Mouse (Mus musculus) embryonic facial prominence, embryonic 13.5 days (tissue): ENCODE results near the gene Kcnq1. TPM values are rescaled to one million over a fixed set of nuclear protein-coding genes. Genes with fewer than 3 reads are reported as not detected.

Experiments used
- ATAC-seq: fragments of 200-750 bp; cut with Nextera tagmentation; 2 replicates; pipeline ENCODE4 v1.8.0; 2017; ENCODE audit warnings: low read depth; ENCODE audit not compliant: insufficient number of reproducible peaks, insufficient read depth, low FRiP score, low TSS enrichment
- H3K27ac ChIP-seq: fragments of 300-500 bp; sonication (generic); 2 replicates; pipeline ENCODE4 v1.5.1; 2015; ENCODE audit warnings: moderate library complexity, mild to moderate bottlenecking, inconsistent platforms
- H3K27me3 ChIP-seq: fragments of 300-500 bp; sonication (generic); 2 replicates; pipeline ENCODE4 v1.6.1; 2015; ENCODE audit warnings: mild to moderate bottlenecking, inconsistent platforms
- H3K36me3 ChIP-seq: fragments of 300-500 bp; sonication (generic); 2 replicates; pipeline ENCODE4 v1.6.1; 2015; ENCODE audit warnings: mild to moderate bottlenecking, inconsistent platforms
- H3K4me1 ChIP-seq: fragments of 300-500 bp; sonication (generic); 2 replicates; pipeline ENCODE4 v1.6.1; 2015; ENCODE audit warnings: inconsistent platforms
- H3K4me2 ChIP-seq: fragments of 300-500 bp; sonication (generic); 2 replicates; pipeline ENCODE4 v1.6.1; 2015; ENCODE audit warnings: moderate library complexity, mild to moderate bottlenecking, inconsistent platforms
- H3K4me3 ChIP-seq: fragments of 300-500 bp; sonication (generic); 2 replicates; pipeline ENCODE4 v1.5.1; 2015; ENCODE audit warnings: mild to moderate bottlenecking, inconsistent platforms
- H3K9ac ChIP-seq: fragments of 300-500 bp; sonication (generic); 2 replicates; pipeline ENCODE4 v1.6.1; 2015; ENCODE audit warnings: mild to moderate bottlenecking, inconsistent platforms
- H3K9me3 ChIP-seq: fragments of 300-500 bp; sonication (generic); 2 replicates; pipeline ENCODE4 v1.6.1; 2016; ENCODE audit warnings: inconsistent platforms
- WGBS: fragments of 180-500 bp; shearing (Covaris S2); methylation state at CpG from one replicate; pipeline ENCODE4 v1.1.7; 2015; ENCODE audit warnings: mixed read lengths; 5-methylcytosine and 5-hydroxymethylcytosine counted together
- polyA plus RNA-seq: library from polyadenylated mRNA; unstranded; fragments of >200 nt; fragmentation: Nextera tagmentation; extraction: Ambion mirVana; gene quantifications from 2 replicates; pipeline ENCODE4 v1.2.1, GENCODE M21; 2015

The Kcnq1 gene
- polyA plus RNA-seq, 1 experiment from 2014 or later, result 0.84 TPM

DNA sequence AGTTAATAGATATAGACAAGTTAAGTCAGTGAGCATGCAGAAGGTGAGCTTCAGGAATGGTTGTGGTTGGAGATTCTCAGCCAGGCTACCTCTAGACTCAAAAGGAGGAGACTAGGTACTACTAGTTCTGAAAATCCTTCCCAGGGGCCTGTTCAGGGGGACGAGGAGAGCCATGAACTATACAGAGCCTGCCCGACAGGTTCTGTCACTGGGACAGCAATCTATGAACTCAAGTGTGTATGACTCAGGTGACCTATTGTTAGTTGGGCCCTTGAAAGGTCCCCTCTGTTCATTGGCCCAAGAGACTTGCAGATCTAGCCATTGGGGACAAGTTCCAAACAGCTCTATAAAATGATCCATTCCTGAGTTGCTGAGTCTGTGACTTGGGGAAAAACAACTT, 82.4 kb downstream of the Kcnq1 start:
- Histone ChIP-seq H3K9ac (no peak overlapping the region), H3K4me3 (no peak overlapping the region), H3K9me3 (no peaks in the 10 kb centered on the region), H3K4me1 (no peaks in the 10 kb centered on the region; the same call in 1 of the 2 replicates), H3K27ac (no peak overlapping the region), H3K4me2 (no peak overlapping the region), H3K36me3 (no peaks in the 10 kb centered on the region), H3K27me3 (no peaks in the 10 kb centered on the region)
- WGBS, result 68% methylated on average over 2 of the region's 2 CpGs
- no peak for ATAC-seq

DNA sequence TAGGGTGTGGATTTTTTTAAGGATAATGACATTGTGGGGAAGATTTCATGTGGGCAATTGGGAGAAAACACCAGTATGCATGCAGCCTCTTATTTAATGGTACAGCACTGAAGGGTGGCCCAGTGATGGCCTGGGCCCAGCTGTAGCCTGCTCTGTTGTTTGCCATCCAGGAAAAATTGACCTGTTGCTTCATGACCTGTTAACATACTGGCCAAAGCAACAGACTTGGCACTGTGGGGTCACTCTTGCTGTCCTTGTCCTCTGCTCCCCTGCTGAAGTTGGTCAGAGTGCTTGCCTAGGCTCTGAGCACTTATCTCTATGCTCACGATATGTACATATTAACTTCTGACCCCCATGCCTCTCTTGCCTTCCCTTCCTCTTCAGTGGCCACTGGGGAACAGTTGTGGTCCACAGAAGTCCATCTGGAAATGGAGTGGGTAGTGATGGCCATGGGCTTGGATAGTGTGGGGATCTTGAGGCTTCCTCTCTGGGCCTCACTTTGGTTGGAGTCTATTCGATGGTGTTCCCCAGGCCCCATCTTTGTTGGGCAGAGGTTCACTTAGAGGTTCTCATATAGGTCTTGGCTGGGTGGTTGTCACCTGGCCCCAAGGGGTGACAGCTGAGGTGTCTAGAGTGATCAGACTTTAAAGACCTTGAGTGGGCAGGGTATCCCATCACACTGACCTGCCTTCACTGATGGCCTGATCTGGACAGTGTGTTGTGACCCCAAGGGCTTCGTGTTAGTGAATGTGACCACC, 84.0 kb downstream of the Kcnq1 start:
- Histone ChIP-seq H3K9me3 (no peaks in the 10 kb centered on the region), H3K4me3 (no peak overlapping the region), H3K9ac (no peak overlapping the region), H3K4me1 (no peaks in the 10 kb centered on the region; the same call in 1 of the 2 replicates), H3K4me2 (no peak overlapping the region), H3K27me3 (no peaks in the 10 kb centered on the region), H3K36me3 (no peaks in the 10 kb centered on the region), H3K27ac (no peak overlapping the region)
- 88% methylated on average over 3 of the region's 3 CpGs for WGBS
- ATAC-seq, result no peak

DNA sequence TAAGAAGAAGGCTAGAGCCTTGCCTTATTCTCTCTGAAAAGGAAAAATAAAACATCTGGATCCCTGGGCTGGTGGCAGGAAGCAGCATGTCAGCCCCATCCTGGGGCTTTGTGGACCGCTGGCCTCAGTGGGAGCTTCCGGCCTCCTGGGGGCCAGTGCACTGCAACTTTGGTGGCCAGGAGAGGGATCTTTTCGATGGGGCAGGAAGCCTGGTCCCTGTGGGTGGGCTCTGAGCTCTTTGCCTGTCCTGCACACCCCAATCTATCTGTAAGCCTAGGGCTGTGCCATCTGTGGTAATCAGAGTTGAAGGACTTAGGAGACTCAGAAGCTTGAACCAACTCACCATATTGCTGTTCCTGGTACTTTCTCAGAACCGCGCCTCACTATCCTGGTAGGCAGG, 84.7 kb downstream of the Kcnq1 start:
- WGBS, result 75% methylated on average over 5 of the region's 5 CpGs
- no peak for ATAC-seq

DNA sequence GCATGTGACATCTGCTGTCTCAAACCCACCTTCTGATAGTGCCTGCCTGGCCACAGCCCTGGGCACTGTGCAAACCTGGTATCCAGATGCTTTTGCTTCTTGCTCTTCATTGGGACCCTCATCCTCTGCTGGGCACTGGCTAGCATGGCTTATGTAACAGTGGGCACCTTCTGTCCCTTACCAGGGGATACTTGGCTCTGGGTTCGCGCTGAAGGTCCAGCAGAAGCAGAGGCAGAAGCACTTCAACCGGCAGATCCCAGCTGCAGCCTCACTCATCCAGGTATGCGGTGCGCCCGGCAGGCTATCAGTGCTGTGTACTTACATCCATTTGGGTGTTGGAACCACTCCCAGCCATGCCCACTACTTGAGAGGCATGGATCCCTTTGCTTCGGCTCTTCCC, 86.2 kb downstream of the Kcnq1 start:
- Histone ChIP-seq H3K4me2 (no peak overlapping the region), H3K36me3 (no peaks in the 10 kb centered on the region)

More for the DNA sequence above, 84.7 kb downstream of the Kcnq1 start:
- Histone ChIP-seq H3K9ac (no peak overlapping the region), H3K27ac (no peak overlapping the region), H3K4me3 (no peak overlapping the region), H3K4me2 (no peak overlapping the region), H3K4me1 (no peaks in the 10 kb centered on the region; the same call in 1 of the 2 replicates), H3K36me3 (no peaks in the 10 kb centered on the region), H3K9me3 (no peaks in the 10 kb centered on the region), H3K27me3 (no peaks in the 10 kb centered on the region)

DNA sequence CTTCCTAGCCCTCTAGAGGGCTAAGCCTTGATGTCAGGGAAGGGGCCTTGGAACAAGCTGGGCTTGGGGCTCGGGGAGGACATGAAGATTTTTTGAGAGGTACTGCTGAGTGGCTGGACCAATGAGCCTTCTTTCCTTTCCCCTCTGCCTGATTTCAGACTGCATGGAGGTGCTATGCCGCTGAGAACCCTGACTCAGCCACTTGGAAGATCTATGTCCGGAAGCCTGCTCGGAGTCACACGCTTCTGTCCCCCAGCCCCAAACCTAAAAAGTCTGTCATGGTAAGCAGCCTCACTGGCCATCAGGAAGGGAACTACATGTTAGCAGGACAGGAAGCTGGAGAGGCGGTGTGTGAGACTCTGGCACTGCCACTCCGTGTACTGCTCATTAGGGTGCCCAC, 87.9 kb downstream of the Kcnq1 start:
- WGBS, result 87% methylated on average over 7 of the region's 7 CpGs

More for the DNA sequence above, 86.2 kb downstream of the Kcnq1 start:
- WGBS, result 90% methylated on average over 7 of the region's 7 CpGs
- no peak overlapping the region for H3K9ac ChIP-seq
- no peaks in the 10 kb centered on the region for H3K4me1 ChIP-seq
- H3K4me3 ChIP-seq, result no peak overlapping the region
- H3K9me3 ChIP-seq, result no peaks in the 10 kb centered on the region
- H3K27me3 ChIP-seq, result no peaks in the 10 kb centered on the region
- H3K27ac ChIP-seq, result no peak overlapping the region
- ATAC-seq, result no peak

DNA sequence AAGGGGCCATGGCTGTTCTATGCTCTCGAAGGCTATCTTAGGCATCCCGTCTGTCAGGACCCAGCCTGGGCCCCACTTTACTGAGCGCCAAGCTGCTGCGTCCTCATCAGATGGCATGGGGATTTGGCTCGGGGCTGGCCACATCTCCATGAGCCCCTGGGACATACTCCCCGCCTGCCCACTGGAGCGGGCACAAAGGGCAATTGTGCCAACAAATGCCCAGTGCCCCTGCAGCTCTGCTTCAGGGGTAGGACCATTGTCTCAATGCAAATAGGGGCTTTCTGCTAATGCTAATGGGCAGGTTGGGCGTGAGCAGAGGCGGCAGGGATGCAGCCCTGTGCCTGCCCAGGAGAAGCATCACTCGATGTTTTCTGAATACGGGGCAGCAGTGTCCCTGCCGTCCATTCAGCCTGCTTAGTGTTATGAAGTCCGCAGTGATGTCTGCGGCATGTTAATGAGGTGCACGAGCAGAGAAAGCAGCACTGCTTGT, 91.8 kb downstream of the Kcnq1 start:
- H3K4me3 ChIP-seq, result no peak overlapping the region
- no peaks in the 10 kb centered on the region for H3K9me3 ChIP-seq
- no peak overlapping the region for H3K4me2 ChIP-seq
- WGBS, result 59% methylated on average over 15 of the region's 15 CpGs
- H3K4me1 ChIP-seq, result 0 out of 2 replicates have a peak, but pooled peaks cover 5% of the 10 kb centered on the region
- no peak for ATAC-seq
- H3K9ac ChIP-seq, result no peak overlapping the region
- no peaks in the 10 kb centered on the region for H3K36me3 ChIP-seq
- no peak overlapping the region for H3K27ac ChIP-seq
- peaks cover 8% of the 10 kb centered on the region for H3K27me3 ChIP-seq

More for the DNA sequence above, 87.9 kb downstream of the Kcnq1 start:
- H3K9me3 ChIP-seq, result no peaks in the 10 kb centered on the region
- H3K9ac ChIP-seq, result no peak overlapping the region
- 0 out of 2 replicates have a peak, but pooled peaks cover 5% of the 10 kb centered on the region for H3K4me1 ChIP-seq
- no peak overlapping the region for H3K27ac ChIP-seq
- H3K36me3 ChIP-seq, result no peaks in the 10 kb centered on the region
- H3K4me2 ChIP-seq, result no peak overlapping the region
- H3K4me3 ChIP-seq, result no peak overlapping the region
- no peak for ATAC-seq
- peaks cover 8% of the 10 kb centered on the region for H3K27me3 ChIP-seq

DNA sequence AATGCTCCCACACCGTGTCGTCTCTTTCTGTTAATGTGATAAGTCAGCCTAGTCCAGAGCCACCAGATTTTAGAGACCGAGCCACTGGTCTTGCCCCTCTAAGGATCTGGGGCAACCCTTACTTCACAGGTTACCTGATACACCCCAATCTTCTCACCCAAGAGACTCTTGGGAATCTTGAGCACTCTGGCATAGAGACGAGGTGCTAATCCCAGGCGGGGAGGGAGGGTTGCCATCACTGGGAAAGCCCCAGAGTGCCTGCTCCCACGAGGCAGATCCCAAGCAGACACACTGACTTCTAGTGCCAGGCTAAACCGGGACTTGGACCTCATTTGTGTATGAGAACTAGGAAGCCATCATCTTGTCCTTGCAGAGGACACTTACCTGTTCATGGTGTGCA, 92.3 kb downstream of the Kcnq1 start:
- no peak for ATAC-seq
- 50% methylated on average over 7 of the region's 7 CpGs for WGBS
- Histone ChIP-seq H3K4me2 (no peak overlapping the region), H3K9me3 (no peaks in the 10 kb centered on the region), H3K27ac (no peak overlapping the region), H3K4me1 (0 out of 2 replicates have a peak, but pooled peaks cover 5% of the 10 kb centered on the region), H3K36me3 (no peaks in the 10 kb centered on the region), H3K9ac (no peak overlapping the region), H3K27me3 (peaks cover 8% of the 10 kb centered on the region), H3K4me3 (no peak overlapping the region)

DNA sequence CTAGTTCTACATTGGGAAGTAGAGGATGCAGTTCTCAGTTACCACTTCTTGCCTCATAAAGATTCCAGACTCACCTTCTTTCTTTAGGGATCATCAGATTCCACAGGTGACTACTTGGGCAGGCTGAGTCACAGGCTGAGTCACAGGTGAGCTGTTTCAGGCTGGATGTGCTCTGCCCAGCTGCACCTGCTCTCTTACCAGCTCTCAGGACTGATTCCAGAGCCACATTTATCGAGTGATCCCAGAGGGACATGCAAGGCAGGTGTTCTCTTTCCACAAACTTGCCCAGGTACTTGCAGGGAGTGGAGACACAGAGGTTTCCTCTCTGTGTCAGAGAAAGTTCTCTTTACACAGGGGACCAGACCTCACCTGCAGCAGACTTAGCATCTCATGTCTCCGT, 95.1 kb downstream of the Kcnq1 start:
- no peak overlapping the region for H3K4me3 ChIP-seq
- H3K9ac ChIP-seq, result no peak overlapping the region
- H3K4me1 ChIP-seq, result 0 out of 2 replicates have a peak, but pooled peaks cover 5% of the 10 kb centered on the region
- WGBS, result 80% methylated on average over 2 of the region's 2 CpGs
- H3K36me3 ChIP-seq, result no peaks in the 10 kb centered on the region
- ATAC-seq, result no peak
- H3K27me3 ChIP-seq, result peaks cover 8% of the 10 kb centered on the region
- H3K27ac ChIP-seq, result no peak overlapping the region
- H3K9me3 ChIP-seq, result no peaks in the 10 kb centered on the region
- no peak overlapping the region for H3K4me2 ChIP-seq

DNA sequence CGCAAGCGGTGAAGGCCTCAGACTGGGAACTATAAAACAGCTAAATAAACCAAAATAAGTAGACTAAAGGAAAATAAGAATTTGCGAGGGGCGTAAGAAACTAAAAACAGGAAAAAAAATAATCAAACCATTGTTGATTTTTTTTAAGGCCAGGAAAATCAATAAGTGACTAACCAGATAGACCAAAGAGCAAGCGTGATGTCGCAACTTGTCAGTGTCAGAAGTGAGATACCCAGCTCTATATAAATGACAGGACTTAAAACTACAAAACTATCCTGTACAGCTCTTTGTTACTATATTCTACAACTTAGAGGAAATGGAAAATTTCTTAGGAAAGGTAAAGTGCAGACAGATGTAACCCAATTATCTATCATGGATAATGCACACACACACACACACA, 97.7 kb downstream of the Kcnq1 start:
- Histone ChIP-seq H3K4me1 (no peaks in the 10 kb centered on the region), H3K9ac (no peak overlapping the region), H3K4me3 (no peak overlapping the region), H3K27ac (no peak overlapping the region), H3K36me3 (no peaks in the 10 kb centered on the region), H3K27me3 (no peaks in the 10 kb centered on the region), H3K9me3 (no peaks in the 10 kb centered on the region), H3K4me2 (no peak overlapping the region)
- no peak for ATAC-seq
- WGBS, result 94% methylated on average over 6 of the region's 6 CpGs

DNA sequence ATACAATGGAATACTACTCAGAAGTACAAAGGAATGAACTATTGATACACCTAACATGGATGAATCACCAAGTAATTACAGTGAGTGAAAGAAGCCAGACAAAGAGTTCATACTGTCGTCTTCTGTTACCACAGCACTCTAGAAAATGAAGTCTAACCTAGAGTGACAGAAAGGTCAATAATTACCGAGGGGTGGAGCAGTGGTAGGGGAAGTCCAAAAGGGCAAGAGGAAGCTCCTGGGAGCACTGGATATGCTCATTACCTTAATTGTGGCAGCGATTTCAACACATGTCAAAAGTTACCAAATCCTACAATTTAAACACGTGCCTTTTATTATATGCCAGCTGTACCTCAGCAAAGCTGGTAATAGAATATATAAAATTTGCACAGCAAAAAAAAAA, 100.9 kb downstream of the Kcnq1 start:
- Histone ChIP-seq H3K36me3 (no peaks in the 10 kb centered on the region), H3K4me3 (no peak overlapping the region), H3K4me2 (no peak overlapping the region), H3K27ac (no peak overlapping the region), H3K27me3 (no peaks in the 10 kb centered on the region), H3K4me1 (no peaks in the 10 kb centered on the region), H3K9me3 (no peaks in the 10 kb centered on the region), H3K9ac (no peak overlapping the region)
- no peak for ATAC-seq
- 39% methylated on average over 4 of the region's 4 CpGs for WGBS

DNA sequence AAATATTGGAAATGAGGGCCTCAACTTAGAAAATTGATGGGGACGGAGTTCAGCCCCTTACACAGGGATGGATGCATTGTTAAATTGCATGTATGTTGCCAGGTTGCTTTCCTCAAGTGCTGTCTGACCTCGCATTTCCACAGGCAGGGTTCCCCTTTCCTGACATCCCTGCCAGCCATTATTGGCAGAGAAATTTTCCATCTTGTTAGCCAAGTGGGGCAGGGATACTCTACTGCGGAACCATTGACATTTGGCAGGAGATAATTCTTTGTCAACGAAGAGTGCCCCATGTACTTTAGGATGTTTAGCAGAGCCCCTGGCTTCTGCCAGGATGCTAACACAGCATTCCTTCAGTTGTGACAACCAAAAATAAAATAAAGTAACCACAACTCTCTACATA, 104.6 kb downstream of the Kcnq1 start:
- no peaks in the 10 kb centered on the region for H3K36me3 ChIP-seq
- H3K4me1 ChIP-seq, result no peaks in the 10 kb centered on the region
- no peak for ATAC-seq
- H3K27me3 ChIP-seq, result no peaks in the 10 kb centered on the region
- H3K9me3 ChIP-seq, result no peaks in the 10 kb centered on the region
- no peak overlapping the region for H3K9ac ChIP-seq
- H3K4me2 ChIP-seq, result no peak overlapping the region
- 79% methylated on average over 4 of the region's 4 CpGs for WGBS
- no peak overlapping the region for H3K4me3 ChIP-seq
- H3K27ac ChIP-seq, result no peak overlapping the region

DNA sequence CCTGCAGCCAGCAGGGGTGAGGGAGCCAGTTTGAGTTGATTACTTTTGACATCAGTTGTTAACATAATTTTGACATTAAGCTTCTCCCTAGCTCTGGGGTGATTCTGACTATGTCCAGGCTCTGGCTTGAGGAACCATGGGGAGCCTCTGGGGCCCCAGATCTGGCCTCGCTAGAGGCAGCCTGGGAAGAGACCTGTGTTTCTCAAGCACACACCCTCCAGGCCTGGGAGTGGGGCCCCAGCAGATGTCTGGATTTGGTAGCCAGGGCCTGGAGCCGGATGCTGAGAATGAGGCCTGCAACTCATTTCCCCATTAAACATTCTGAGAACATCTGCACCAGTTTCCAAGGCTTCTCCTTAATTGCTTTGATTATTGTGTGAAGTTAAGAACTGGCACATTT, 145.0 kb downstream of the Kcnq1 start:
- Histone ChIP-seq H3K27ac (no peak overlapping the region), H3K9ac (no peak overlapping the region), H3K36me3 (peaks cover 39% of the 10 kb centered on the region), H3K27me3 (no peaks in the 10 kb centered on the region), H3K4me2 (no peak overlapping the region), H3K9me3 (peaks cover 32% of the 10 kb centered on the region), H3K4me1 (0 out of 2 replicates have a peak, but pooled peaks cover 3% of the 10 kb centered on the region), H3K4me3 (no peak overlapping the region)
- 70% methylated on average over 2 of the region's 2 CpGs for WGBS
- no peak for ATAC-seq
